Mouse (Mus musculus): ENCODE data around the gene Aup1.

Gene Aup1

DNA sequence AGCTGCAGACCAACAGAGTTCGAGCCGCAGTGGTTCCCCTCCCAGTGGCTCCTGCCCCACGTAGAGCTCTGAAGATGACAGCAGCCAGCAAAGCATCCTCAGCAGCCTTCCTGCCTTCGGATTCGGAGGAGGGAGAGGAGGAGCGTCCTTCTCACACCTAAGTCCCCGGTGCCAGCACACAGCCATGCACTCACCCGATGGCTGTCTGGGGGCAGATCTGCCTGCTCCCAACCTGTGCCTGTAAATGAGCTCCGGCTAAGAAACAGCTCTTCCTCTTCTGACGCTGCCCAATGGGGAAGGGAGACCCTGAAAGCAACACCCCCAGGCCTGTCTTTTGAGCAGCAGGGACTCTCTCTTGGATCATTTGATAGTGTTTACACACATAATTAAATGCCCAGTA, 24.5 kb upstream of the Aup1 start:
- intact Hi-C loops (cut with DNase I) = loop anchor here (5.0 kb wide), 1 partner anchor 32 kb away; no protein-coding TSS in a partner anchor

DNA sequence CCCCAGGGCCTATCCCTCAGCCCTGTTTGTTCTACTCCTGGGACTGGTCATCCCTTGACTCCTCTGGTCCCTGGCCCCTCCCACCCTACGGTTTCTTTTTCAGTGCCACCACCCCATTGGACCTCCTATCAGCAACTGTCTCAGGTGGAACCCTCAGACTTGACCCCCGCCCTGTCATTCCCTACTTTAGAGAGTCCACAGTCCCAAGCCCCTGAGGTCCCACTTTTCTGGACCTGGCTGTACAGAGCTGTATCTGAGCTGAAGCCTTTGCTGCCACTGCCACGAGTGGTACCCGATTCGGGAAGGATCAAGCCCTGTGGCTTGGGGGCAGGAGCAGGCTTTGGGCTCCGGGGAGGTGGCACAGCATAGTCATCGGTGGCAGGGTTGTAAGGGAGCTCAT, 23.2 kb upstream of the Aup1 start:
- intact Hi-C loops (cut with DNase I) = loop anchor here (5.0 kb wide), 1 partner anchor 34 kb away; no protein-coding TSS in a partner anchor

DNA sequence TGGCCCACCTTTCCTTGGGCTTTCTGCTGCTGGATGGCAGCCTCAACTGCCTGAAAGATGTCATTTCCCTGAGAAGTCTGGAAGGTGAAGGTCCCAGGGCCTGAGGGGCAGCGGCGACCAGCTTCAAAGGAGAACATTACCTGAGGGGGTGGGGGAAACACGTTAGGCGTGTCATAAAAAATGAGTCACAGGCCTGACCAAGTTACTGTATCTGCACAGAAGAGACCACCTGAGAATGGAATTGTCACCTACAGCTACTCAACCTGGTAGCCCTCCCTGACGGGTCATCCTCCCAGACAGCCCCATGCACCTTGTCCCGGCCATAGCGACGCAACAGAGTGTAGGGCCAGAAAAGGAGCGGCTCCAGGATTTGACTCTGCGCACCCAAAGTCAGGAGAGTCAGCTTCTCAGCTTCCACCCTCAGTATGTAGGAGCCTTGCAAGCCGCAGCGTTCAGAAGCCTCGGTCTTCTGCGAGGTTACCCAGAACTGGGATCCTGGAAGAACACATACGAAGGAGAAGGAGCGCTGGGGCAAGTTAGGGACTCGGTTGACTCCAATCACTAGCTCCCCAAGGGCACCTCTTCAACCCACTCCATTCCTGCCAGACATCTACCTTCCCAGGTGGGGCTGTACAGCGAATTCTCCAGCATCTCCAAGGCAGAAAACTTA, 22.3 kb upstream of the Aup1 start:
- intact Hi-C loops (cut with DNase I) = loop anchor here (5.0 kb wide), 1 partner anchor 35 kb away; no protein-coding TSS in a partner anchor

DNA sequence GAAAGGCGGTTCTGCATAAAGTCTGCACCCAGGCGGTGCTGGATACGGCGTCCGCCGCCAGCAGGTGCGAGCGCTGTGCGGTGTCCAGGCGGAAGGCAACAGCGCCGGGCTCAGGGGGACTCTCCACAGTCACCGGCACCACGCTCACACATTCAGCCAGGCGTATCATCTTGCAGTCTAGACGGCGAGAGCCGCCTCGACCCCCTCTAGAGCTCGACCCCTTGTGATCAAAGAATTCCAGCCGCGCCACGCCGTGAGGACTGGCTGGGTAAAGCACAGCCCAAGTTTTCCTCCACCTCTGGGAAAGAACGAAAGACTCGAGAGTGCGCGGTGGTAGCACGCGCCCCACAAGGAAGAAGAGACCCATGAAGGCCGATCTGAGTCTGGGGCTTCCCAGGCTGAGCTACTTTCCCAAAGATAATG, 21.5 kb upstream of the Aup1 start:
- intact Hi-C loops (cut with DNase I) = loop anchor here (5.0 kb wide), 1 partner anchor 35 kb away; no protein-coding TSS in a partner anchor

DNA sequence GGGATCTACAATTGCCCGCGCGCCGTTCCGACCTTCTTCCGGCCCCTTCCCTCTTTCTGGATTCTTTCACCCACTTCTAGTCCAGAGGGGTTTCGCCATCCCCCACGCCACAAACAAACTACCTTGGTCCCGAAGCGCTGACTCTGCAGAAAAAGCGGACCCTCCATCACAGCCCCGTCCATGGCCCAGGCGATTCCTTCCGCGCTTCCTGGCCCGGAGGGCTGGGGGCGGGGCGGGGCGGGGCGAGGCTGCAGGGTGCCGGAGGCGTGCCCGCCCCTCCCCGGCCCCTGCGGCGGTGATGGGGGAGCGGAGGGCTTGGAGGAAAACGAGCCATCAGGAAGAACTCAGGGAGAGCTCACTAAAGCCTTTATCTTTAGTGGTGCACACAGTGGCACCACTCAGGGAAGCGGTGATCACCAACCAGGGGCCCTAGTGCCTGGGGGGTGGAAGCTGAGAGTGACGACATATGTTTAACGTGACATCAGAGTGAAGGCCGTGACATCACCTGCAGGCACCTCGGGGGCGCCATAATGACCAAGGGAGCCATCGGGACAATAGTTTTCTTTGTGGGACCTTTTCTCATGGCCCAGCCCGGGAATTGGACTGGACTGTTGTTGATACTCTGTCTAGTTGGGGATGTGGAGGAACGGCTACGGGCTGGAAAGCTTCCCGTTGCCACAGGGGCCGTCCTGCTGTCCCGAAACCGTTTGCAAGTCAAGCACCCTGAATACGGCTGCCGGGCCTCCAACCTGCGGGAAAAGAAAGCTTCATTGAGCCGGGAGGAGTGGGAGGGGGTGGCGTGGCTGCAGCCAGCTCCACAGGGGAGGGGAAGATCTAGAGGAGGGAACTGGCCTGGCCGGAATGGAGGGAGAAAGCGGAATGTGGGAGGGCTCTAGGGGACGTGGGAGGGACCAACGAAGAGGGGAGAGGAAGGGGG, 20.8 kb upstream of the Aup1 start, which contains the start of the genes Dok1 and Loxl3:
Gene Dok1 (minus strand): TSS at position 223 of the 937 bp plus-strand sequence.
Gene Loxl3 (plus strand): TSS at position 925 of the 937 bp plus-strand sequence.
- intact Hi-C loops (cut with DNase I) = loop anchor here (5.0 kb wide), 1 partner anchor 36 kb away; no protein-coding TSS in a partner anchor

DNA sequence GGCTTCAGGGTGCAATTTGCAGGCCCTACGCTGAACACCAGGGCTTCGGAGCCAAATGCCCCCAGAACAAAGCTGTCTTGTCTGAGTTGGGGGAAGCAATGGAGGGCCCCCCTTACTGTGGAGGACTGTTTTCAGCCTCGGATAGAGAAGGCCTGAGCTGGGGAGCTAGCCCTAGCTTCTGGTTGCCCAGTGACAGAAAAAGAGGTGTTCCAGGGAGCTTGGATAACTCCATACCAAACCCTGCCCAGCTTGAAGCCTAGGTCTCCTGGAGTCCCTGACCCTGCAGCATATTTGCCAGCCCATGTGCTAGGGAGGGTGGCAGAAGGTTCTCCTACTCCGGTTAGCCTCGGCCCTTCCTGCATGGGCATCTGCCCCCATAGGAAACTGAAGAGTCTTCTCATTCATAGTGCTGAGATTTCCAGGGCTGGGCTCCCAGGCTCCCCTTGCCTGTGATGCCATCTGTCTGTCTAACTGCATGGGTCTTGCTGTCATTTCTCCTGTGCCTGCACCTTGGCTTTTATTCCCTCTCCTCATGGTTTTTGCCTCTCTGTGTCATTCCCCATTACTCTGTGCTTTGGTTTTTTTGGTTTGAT, 19.8 kb upstream of the Aup1 start:
- intact Hi-C loops (cut with DNase I) = loop anchor here (5.0 kb wide), 1 partner anchor 37 kb away; no protein-coding TSS in a partner anchor

DNA sequence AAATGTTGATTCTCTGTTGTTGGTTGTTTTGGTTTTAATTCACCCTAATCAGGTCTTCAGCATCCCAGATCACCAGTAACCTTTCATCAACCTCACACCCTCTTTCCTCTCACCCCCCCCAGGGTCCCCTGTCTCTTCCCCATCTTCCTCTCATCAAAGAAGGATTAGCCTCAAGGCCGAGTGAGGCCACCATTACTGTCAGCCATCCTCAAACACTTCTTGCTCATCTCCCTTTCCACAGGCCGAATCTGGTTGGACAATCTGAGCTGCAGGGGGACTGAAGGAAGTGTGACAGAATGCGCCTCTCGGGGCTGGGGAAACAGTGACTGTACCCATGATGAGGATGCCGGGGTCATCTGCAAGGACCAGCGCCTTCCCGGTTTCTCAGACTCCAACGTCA, 17.1 kb upstream of the Aup1 start:
- intact Hi-C loops (cut with DNase I) = no loop called here

DNA sequence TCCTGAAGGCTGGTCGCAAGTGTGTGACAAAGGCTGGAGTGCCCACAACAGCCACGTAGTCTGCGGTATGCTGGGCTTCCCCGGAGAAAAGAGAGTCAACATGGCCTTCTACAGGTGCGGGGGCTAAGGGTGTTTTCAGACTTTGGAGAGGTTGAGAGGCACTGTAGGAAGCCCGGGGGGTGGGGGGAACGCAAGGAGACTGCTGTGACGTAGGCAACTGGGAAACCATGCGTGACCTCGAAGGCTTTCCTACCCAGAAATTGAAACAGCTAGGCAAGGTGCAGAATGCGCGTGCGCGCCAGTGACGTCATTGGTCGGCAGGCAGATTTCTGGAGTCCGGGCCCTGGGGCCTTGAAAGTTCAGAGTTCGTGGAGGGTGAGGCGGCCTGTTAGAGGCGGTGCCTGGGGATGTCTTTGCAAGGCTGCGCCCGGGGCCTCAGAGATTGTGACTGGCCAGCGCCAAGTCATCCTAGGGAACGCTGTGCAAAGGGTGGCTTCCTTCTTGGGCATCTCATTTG, 15.8 kb upstream of the Aup1 start:
- intact Hi-C loops (cut with DNase I) = no loop called here

DNA sequence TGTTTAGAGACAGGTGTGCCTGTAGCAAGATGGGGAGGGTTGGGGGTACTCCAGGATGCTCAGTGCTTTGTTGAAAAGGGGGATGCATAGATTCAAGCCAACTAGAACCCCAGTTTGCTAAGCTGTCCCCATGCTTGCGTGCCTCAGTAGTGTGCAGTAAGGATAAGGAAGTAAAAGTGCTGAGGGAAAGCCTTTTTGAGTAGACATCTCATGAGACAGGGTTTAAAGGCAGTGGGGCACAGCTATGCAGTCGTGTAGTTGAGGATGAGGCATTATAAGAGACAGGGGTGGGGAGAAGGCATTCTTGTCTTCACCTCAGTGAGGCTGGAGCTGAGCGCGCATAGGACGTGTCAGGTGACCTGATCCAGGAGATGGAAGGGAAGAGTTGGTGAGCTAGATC, 13.7 kb upstream of the Aup1 start:
- intact Hi-C loops (cut with DNase I) = no loop called here

DNA sequence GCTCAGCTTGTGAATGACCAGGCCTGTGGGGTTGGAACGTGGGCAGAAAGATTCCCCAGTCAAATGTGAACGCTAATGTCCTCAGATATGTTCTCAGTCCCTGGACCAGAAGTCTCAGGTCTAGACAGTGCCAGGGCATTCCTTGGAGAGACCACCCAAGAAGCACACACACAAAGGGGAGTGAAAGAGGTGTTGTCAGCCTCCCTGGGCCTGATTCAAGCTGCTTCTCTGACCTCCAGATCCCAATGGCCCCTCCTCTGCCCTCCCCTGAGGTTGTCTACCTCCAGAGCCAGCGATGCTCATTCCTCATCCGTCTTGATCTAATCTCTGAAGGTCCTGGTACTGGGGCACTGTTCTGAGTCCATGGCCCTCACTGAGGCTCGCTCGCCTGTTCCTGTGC, 10.8 kb upstream of the Aup1 start:
- intact Hi-C loops (cut with DNase I) = no loop called here

DNA sequence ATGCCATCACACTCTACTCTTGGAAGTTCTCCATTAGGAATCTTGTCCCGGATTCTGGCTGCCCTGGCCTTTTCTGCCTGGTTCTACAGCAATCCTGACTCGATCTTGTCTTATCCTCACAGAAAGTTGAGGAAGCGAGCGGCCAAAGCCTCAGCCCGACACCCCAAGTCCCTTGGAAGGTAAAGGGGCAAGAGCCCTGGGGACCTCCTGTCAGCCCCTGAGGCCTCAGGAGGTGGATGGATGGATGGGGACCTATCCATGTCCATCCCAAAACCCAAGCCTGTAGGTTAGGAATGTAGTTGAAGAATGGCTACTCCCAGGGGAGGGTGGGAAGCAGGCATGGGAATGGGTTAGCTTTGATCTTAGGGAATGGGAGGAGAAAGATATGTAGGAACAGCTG, 10.3 kb upstream of the Aup1 start:
- intact Hi-C loops (cut with DNase I) = no loop called here

DNA sequence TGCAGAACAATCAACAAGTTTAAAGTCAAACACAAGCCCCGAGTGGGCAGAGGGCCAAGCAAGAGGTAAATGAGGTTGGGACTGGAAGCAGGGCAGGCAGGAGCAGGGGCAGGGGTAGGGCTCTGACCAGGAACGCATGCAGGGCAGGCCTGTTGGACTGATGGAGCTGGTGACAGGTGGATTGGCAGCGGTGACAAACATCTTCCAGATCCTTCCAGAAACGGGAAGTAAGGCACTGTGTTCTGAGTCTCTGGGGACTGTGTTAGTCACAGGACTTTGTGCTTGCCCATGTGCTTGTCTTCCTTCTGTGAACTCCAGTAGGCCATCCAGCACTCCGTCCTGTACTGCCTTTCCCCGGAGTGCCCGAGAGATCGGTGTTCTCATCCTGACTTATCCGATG, 9.6 kb upstream of the Aup1 start:
- intact Hi-C loops (cut with DNase I) = no loop called here

DNA sequence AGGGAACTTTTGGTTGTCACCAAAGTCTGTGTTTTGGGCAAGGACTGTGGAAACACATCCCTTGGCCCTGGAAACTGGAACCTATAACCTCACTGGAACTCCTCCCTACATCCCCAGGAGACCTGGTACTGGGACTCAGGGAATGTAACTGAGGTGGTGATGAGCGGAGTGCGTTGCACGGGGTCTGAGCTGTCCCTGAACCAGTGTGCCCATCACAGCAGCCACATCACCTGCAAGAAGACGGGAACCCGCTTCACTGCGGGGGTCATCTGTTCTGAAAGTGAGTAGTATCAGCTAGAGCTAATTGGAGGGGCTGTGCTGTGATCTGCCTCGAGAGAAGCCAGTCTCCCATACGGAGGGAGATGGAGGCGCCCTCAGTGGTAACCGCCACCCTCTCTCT, 5.0 kb upstream of the Aup1 start:
- intact Hi-C loops (cut with DNase I) = no loop called here

DNA sequence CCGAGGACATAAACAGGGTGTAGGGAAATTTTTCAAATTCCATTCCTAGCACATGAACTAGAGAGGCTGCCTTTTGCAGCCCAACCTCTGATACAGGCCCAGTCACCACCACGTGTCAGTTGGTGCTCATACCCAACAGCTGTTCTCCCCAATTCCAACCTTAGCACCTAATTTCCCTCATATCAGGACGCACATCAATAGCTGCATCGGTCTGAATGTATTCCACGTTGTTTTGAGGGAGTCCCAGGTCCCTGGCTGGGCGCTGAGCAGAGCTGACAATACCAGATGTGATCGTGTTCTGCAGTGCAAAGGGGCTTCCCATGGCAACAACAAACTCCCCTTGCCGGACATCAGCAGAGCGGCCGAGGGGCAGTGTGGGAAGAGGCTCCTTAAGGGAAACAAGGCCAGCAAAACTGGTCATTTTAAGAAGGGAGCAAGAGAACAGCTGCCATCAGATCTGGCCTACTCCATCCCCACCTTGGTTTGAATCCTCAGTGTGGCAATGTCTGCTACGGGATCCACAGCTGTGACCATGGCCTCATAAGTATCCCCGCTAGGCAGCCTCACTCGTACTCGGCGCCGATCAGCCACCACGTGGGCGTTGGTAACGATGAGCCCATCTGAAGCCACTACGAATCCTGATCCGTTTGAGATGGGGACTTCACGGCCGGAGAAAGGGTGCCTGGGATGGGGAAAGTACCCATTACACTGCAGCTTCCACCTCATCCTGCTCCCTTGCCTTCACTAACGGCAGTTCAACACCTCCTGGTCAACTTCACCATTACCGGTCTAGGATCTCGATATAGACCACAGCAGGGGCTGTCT, 973 bp upstream of the Aup1 start:
- intact Hi-C loops (cut with DNase I) = no loop called here

DNA sequence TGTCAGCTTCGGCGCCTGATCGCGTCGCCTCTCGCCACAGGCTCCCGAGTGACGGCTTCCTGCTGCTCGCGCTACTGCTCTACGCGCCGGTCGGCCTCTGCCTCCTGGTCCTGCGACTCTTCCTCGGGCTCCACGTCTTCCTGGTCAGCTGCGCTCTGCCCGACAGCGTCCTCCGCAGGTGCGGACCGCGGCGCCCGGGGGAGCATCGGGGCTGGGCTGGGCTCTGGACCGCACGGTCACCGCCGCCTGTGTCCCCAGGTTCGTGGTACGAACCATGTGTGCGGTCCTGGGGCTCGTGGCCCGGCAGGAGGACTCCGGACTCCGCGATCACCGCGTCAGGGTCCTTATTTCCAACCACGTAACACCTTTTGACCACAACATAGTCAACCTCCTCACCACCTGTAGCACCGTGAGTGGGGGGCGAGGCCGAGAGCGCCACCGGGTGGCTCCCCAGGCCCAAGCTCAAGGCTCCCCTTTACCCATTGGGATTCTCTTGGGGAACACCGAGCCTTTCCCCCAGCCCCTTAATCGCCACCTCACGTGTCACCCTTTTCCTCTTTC, 630 bp downstream of the Aup1 start, which contains the start of gene Htra2:
Gene Htra2 (minus strand): TSS at position 403 of the 561 bp plus-strand sequence.
- intact Hi-C loops (cut with DNase I) = loop anchor here (5.0 kb wide), 1 partner anchor 58 kb away; no protein-coding TSS in a partner anchor

DNA sequence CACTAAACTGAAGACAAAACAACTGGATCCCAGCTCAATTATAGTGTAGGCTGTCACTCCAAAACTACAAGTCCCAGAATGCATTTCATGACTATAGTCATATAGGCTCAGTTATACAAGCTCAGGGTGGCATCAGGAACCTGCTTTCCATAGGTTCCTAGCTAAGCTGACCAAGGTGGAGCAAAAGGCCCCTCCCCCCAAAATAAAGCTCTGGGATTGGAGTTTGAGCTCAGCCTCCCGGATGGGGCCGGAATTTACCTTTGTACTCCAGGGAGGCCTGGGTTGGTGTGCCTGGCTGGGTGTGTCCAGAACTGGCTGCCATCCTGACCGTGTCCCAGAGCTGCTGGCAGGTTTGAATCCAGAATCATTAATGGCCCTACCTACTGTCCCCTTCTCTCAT, 3.5 kb downstream of the Aup1 start, which contains the start of gene Dqx1:
Gene Dqx1 (plus strand): TSS at position 55 of the 400 bp plus-strand sequence.
- intact Hi-C loops (cut with DNase I) = loop anchor here (5.0 kb wide), 1 partner anchor 60 kb away; no protein-coding TSS in a partner anchor

DNA sequence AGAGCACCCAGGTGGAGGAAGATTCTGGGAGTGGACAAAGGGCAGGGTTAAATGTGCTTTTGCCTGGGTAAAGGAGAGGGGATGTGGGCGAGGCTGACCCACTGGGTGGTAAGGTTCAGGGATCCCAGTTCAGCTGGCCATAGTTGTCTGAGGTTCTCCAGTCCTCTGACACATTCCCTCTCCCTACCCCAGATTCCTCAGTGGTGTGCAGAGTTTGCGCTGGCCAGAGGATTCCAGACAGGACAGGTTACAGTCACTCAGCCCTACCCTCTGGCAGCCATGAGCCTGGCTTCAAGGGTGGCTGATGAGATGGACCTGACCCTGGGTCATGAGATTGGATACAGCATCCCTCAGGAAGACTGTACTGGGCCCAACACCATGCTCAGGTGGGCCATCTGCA, 4.4 kb downstream of the Aup1 start:
- intact Hi-C loops (cut with DNase I) = loop anchor here (5.0 kb wide), 1 partner anchor 61 kb away; no protein-coding TSS in a partner anchor

DNA sequence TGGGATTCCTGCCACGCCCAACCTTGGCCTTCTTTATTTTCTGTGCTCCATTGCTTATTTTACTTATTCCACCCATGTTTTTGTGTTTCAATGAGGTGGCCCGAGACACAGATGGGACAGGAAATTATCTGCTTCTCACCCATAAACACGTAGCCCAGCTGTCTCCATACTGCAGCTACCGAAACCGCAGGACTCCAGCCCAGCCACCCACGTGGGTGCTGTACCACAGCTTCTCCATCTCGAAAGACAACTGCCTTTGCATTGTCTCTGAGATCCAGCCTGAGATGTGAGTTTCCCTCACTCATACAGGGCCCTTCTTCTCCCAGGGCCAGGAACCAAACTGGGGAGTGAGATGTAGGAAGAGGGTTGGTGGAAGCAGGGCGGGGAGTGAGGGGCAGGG, 11.7 kb downstream of the Aup1 start:
- intact Hi-C loops (cut with DNase I) = no loop called here

DNA sequence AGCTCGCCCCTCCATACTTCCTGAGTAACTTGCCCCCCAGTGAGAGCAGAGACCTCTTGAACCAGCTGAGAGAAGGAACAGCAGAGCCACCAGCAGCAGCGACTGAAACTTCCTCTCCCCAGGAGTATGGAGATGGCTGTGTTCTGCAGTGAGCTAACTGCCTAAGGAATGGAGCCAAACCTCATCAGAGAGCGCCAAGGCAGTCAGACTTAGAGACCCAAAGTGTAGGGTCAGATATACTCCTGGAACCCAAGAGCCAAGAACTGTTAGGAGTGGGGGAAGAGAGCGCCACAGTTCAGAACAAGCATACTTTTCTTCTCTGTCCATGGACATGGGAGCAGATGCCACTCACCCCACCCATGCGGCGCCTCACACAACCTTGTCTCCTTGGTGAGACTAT, 12.1 kb downstream of the Aup1 start:
- intact Hi-C loops (cut with DNase I) = no loop called here

DNA sequence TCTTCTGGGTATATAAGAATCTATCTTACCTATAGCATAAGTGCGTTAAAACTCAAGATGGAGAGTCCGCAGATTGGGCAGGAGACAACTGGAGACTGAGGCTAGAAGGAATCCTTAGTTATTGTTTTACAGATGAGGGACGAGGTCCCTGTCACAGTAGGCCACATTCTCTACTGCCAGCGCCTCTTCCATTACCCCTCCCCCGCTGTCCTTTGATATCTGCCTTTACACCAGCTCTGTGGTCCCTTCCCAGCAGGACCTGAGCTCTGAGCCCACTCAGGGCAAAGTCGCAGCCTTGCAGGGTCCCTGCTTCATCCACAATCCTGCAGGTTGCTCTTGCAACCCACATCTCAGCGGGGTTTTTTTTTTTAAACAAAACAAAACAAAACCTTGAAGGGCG, 13.9 kb downstream of the Aup1 start:
- intact Hi-C loops (cut with DNase I) = no loop called here
